Mouse (Mus musculus): Measurements from ENCODE around the gene Smg8. TPM values are rescaled to one million over a fixed set of nuclear protein-coding genes. Genes with fewer than 3 reads are reported as not detected.

The Smg8 gene
- polyA plus RNA-seq (2014; fragmentation: Nextera tagmentation; extraction: Ambion mirVana), result 33.4 and 35.2 TPM in 2 replicates

- Histone ChIP-seq H3K36me3 (ENCODE audit: control insufficient read depth, insufficient read depth, low read length) (peaks cover 7% of the 10 kb centered on the region), H3K4me1 (ENCODE audit: control insufficient read depth, insufficient read depth, low read length) (peaks cover 14% of the 10 kb centered on the region), H3K27ac (replicated peaks; ENCODE audit: low read depth, low read length) (peak within 1 kb of the TSS; percentile 11; the same call in 1 of the 2 replicates), H3K4me3 (ENCODE audit: low read depth, low read length) (peak within 1 kb of the TSS; percentile 72), H3K9ac (ENCODE audit: low read length) (peak within 1 kb of the TSS; percentile 96), H3K27me3 (ENCODE audit: control insufficient read depth, insufficient read depth, low read length) (no peaks in the 10 kb centered on the region), H3K9me3 (ENCODE audit: control insufficient read depth, low read length) (no peaks in the 10 kb centered on the region), H3K4me2 (ENCODE audit: low read depth, severe bottlenecking) (peak within 1 kb of the TSS; percentile 71)
- DNase-seq (ENCODE audit: low spot score) (peak; percentile 84), ATAC-seq (ENCODE audit: insufficient number of reproducible peaks, low FRiP score, low TSS enrichment, low read depth) (peak; percentile 73)
- WGBS, result under 1% methylated on average over 43 of the region's 43 CpGs
Observed at GRCm38 (mm10) chr11:87086290-87086984, at the start of gene Smg8. Gene Smg8 (minus strand): TSS chr11:87086774.

GRCm38 (mm10) chr11:87136233-87136632, 49.7 kb upstream of the Smg8 start:
- Histone ChIP-seq H3K4me1 (ENCODE audit: control insufficient read depth, insufficient read depth, low read length) (no peaks in the 10 kb centered on the region), H3K9me3 (ENCODE audit: control insufficient read depth, low read length) (no peaks in the 10 kb centered on the region), H3K4me3 (ENCODE audit: low read depth, low read length) (no peak overlapping the region), H3K27me3 (ENCODE audit: control insufficient read depth, insufficient read depth, low read length) (no peaks in the 10 kb centered on the region), H3K36me3 (ENCODE audit: control insufficient read depth, insufficient read depth, low read length) (peaks cover 2% of the 10 kb centered on the region; the same call in 1 of the 2 replicates), H3K27ac (replicated peaks; ENCODE audit: low read depth, low read length) (no peak overlapping the region), H3K9ac (ENCODE audit: low read length) (no peak overlapping the region), H3K4me2 (ENCODE audit: low read depth, severe bottlenecking) (no peak overlapping the region)
- no peak for DNase-seq (ENCODE audit: low spot score)
- WGBS, result 92% methylated on average over 4 of the region's 4 CpGs
- no peak for ATAC-seq (ENCODE audit: insufficient number of reproducible peaks, low FRiP score, low TSS enrichment, low read depth)

- under 1% methylated on average over 97 of the region's 105 CpGs for WGBS
- DNase-seq (ENCODE audit: low spot score), result peak; percentile 93
- Histone ChIP-seq H3K4me2 (ENCODE audit: low read depth, severe bottlenecking) (peak within 1 kb of the TSS; percentile 79), H3K27ac (replicated peaks; ENCODE audit: low read depth, low read length) (peak within 1 kb of the TSS; percentile 77), H3K4me1 (ENCODE audit: control insufficient read depth, insufficient read depth, low read length) (0 out of 2 replicates have a peak, but pooled peaks cover 2% of the 10 kb centered on the region), H3K36me3 (ENCODE audit: control insufficient read depth, insufficient read depth, low read length) (peaks cover 11% of the 10 kb centered on the region; the same call in 1 of the 2 replicates), H3K9me3 (ENCODE audit: control insufficient read depth, low read length) (no peaks in the 10 kb centered on the region), H3K9ac (ENCODE audit: low read length) (peak within 1 kb of the TSS; percentile 85), H3K4me3 (ENCODE audit: low read depth, low read length) (peak within 1 kb of the TSS; percentile 96), H3K27me3 (ENCODE audit: control insufficient read depth, insufficient read depth, low read length) (no peaks in the 10 kb centered on the region)
- peak; percentile 83 for ATAC-seq (ENCODE audit: insufficient number of reproducible peaks, low FRiP score, low TSS enrichment, low read depth)
Observed at GRCm38 (mm10) chr11:87126824-87127816, 40.5 kb upstream of the Smg8 start, which contains the start of gene Trim37. Gene Trim37 (plus strand): TSS chr11:87127077.

GRCm38 (mm10) chr11:87126281-87126823, 39.8 kb upstream of the Smg8 start:
- Histone ChIP-seq H3K27ac (replicated peaks; ENCODE audit: low read depth, low read length) (peak overlapping the region; percentile 57), H3K27me3 (ENCODE audit: control insufficient read depth, insufficient read depth, low read length) (no peaks in the 10 kb centered on the region), H3K36me3 (ENCODE audit: control insufficient read depth, insufficient read depth, low read length) (peaks cover 11% of the 10 kb centered on the region; the same call in 1 of the 2 replicates), H3K4me1 (ENCODE audit: control insufficient read depth, insufficient read depth, low read length) (0 out of 2 replicates have a peak, but pooled peaks cover 2% of the 10 kb centered on the region), H3K4me2 (ENCODE audit: low read depth, severe bottlenecking) (peak overlapping the region; percentile 79), H3K9ac (ENCODE audit: low read length) (peak overlapping the region; percentile 85), H3K9me3 (ENCODE audit: control insufficient read depth, low read length) (no peaks in the 10 kb centered on the region), H3K4me3 (ENCODE audit: low read depth, low read length) (peak overlapping the region; percentile 96)
- 2% methylated on average over 12 of the region's 12 CpGs for WGBS
- DNase-seq (ENCODE audit: low spot score) (peak; percentile 47), ATAC-seq (ENCODE audit: insufficient number of reproducible peaks, low FRiP score, low TSS enrichment, low read depth) (peak; percentile 1; the same call in 1 of the 2 replicates)

- Histone ChIP-seq H3K9me3 (ENCODE audit: control insufficient read depth, low read length) (no peaks in the 10 kb centered on the region), H3K36me3 (ENCODE audit: control insufficient read depth, insufficient read depth, low read length) (peaks cover 15% of the 10 kb centered on the region; the same call in 1 of the 2 replicates), H3K4me1 (ENCODE audit: control insufficient read depth, insufficient read depth, low read length) (0 out of 2 replicates have a peak, but pooled peaks cover 2% of the 10 kb centered on the region), H3K4me2 (ENCODE audit: low read depth, severe bottlenecking) (peak overlapping the region; percentile 79; the same call in 1 of the 2 replicates), H3K4me3 (ENCODE audit: low read depth, low read length) (peak overlapping the region; percentile 96; the same call in 1 of the 2 replicates), H3K27ac (replicated peaks; ENCODE audit: low read depth, low read length) (no peak overlapping the region), H3K9ac (ENCODE audit: low read length) (0 out of 2 replicates have a peak overlapping the region, but pooled peaks have one; percentile 7), H3K27me3 (ENCODE audit: control insufficient read depth, insufficient read depth, low read length) (no peaks in the 10 kb centered on the region)
- WGBS, result 68% methylated on average over 4 of the region's 4 CpGs
- ATAC-seq (ENCODE audit: insufficient number of reproducible peaks, low FRiP score, low TSS enrichment, low read depth), result no peak
- DNase-seq (ENCODE audit: low spot score), result peak; percentile 20
Observed at GRCm38 (mm10) chr11:87125562-87125961, 39.0 kb upstream of the Smg8 start.

- no peaks in the 10 kb centered on the region for H3K4me1 ChIP-seq (ENCODE audit: control insufficient read depth, insufficient read depth, low read length)
- no peak overlapping the region for H3K27ac ChIP-seq (replicated peaks; ENCODE audit: low read depth, low read length)
- no peak overlapping the region for H3K4me2 ChIP-seq (ENCODE audit: low read depth, severe bottlenecking)
- H3K9me3 ChIP-seq (ENCODE audit: control insufficient read depth, low read length), result no peaks in the 10 kb centered on the region
- H3K27me3 ChIP-seq (ENCODE audit: control insufficient read depth, insufficient read depth, low read length), result no peaks in the 10 kb centered on the region
- H3K9ac ChIP-seq (ENCODE audit: low read length), result no peak overlapping the region
- no peak for ATAC-seq (ENCODE audit: insufficient number of reproducible peaks, low FRiP score, low TSS enrichment, low read depth)
- WGBS, result 87% methylated on average over 8 of the region's 8 CpGs
- no peak overlapping the region for H3K4me3 ChIP-seq (ENCODE audit: low read depth, low read length)
- H3K36me3 ChIP-seq (ENCODE audit: control insufficient read depth, insufficient read depth, low read length), result peaks cover 27% of the 10 kb centered on the region
- DNase-seq (ENCODE audit: low spot score), result no peak
Observed at GRCm38 (mm10) chr11:87121864-87122263, 35.3 kb upstream of the Smg8 start.

GRCm38 (mm10) chr11:87110172-87110909, 23.8 kb upstream of the Smg8 start:
- no peaks in the 10 kb centered on the region for H3K9me3 ChIP-seq (ENCODE audit: control insufficient read depth, low read length)
- H3K9ac ChIP-seq (ENCODE audit: low read length), result peak overlapping the region; percentile 100
- H3K4me2 ChIP-seq (ENCODE audit: low read depth, severe bottlenecking), result peak overlapping the region; percentile 43
- peaks cover 13% of the 10 kb centered on the region for H3K36me3 ChIP-seq (ENCODE audit: control insufficient read depth, insufficient read depth, low read length)
- ATAC-seq (ENCODE audit: insufficient number of reproducible peaks, low FRiP score, low TSS enrichment, low read depth) (no peak), DNase-seq (ENCODE audit: low spot score) (no peak)
- 0 out of 2 replicates have a peak, but pooled peaks cover 5% of the 10 kb centered on the region for H3K4me1 ChIP-seq (ENCODE audit: control insufficient read depth, insufficient read depth, low read length)
- H3K27ac ChIP-seq (replicated peaks; ENCODE audit: low read depth, low read length), result peak overlapping the region; percentile 96
- 10% methylated on average over 9 of the region's 9 CpGs for WGBS
- no peaks in the 10 kb centered on the region for H3K27me3 ChIP-seq (ENCODE audit: control insufficient read depth, insufficient read depth, low read length)
- H3K4me3 ChIP-seq (ENCODE audit: low read depth, low read length), result peak overlapping the region; percentile 98

Measured in limb, embryonic 11.5 days (tissue).